In genomic region chr10:111528283-111528682, GRCm38 (mm10) we compare ENCODE assay signal across 22 mouse cellular contexts. TPM values are rescaled to one million over a fixed set of nuclear protein-coding genes. Genes with fewer than 3 reads are reported as not detected.
A peak's percentile ranks its signal among the peaks of the same experiment; 100 is the strongest.
DNase-seq lines count a peak whose midpoint lies in the region; ATAC-seq and TF ChIP-seq lines count a peak whose summit lies in the region.
"Had no signal": no experiment of that assay in that cellular context is flagged by ENCODE, and none has a peak within 500 bp of the region (broad histone marks: within the 10 kb centered on the region; RNA-seq: fewer than 3 reads in every experiment).

No protein-coding gene starts in this region.

- peaks cover 5% of the 10 kb centered on the region for H3K4me1 ChIP-seq in kidney, embryonic 14.5 days (ENCODE audit: control insufficient read depth, insufficient read depth, low read length)
- peaks cover 1% of the 10 kb centered on the region; the same call in 1 of the 2 replicates for H3K4me1 ChIP-seq in bone marrow, adult 2 months (ENCODE audit: control insufficient read depth, insufficient read depth, low read length)

- ATAC-seq in kidney, embryonic 14.5 days (ENCODE audit: low FRiP score, low TSS enrichment): peak; percentile 33; the same call in 1 of the 2 replicates
- peak; percentile 73 for ATAC-seq in megakaryocyte progenitor cell, adult 5-6 weeks (replicated peaks; ENCODE audit: poor library complexity)
- ATAC-seq: liver, postnatal 0 days; lung, postnatal 0 days; midbrain, embryonic 13.5 days had no signal

- no peak overlapping the region for H3K9ac ChIP-seq in kidney, embryonic 14.5 days (ENCODE audit: low read depth, low read length)
- H3K9ac ChIP-seq: hindbrain, embryonic 14.5 days; liver, postnatal 0 days; midbrain, embryonic 13.5 days had no signal

- TF ChIP-seq POLR2A in bone marrow, adult 2 months (IDR thresholded peaks at IDR 0.05; ENCODE audit: borderline replicate concordance, control insufficient read depth, low read depth, low read length): no peak

- no peaks in the 10 kb centered on the region for H3K9me3 ChIP-seq in kidney, embryonic 14.5 days (ENCODE audit: control insufficient read depth, low read length)
- H3K9me3 ChIP-seq: midbrain, embryonic 13.5 days had no signal

- DNase-seq in kidney, postnatal 25 days: no peak
- peak; percentile 36 for DNase-seq in A20 (ENCODE audit: low read depth, low spot score)
- DNase-seq in adrenal gland, adult 8-10 months: no peak
- no peak for DNase-seq in thymus, postnatal 36 days
- DNase-seq in c-Kit-positive CD71-positive TER-119-positive erythroid progenitor cells, embryonic 14.5 days (ENCODE audit: low spot score): no peak
- DNase-seq: adrenal gland, postnatal 25 days; B cell, adult 2 months; cerebellum, adult 11 months; cerebellum, postnatal 14 days; gastrocnemius, postnatal 25 days; heart, adult 2 months; kidney, adult 11 months; liver, postnatal 0 days; thymus, postnatal 4 days had no signal

- WGBS in kidney, embryonic 14.5 days: 32% methylated on average over 4 of the region's 4 CpGs
- WGBS in bone marrow, adult 2 months: 31% methylated on average over 4 of the region's 4 CpGs

- no peaks in the 10 kb centered on the region for H3K36me3 ChIP-seq in kidney, embryonic 14.5 days (ENCODE audit: control insufficient read depth, insufficient read depth, low read length)
- H3K36me3 ChIP-seq: midbrain, embryonic 13.5 days had no signal

- H3K27ac ChIP-seq in kidney, embryonic 14.5 days (ENCODE audit: low read depth, low read length): no peak overlapping the region
- H3K27ac ChIP-seq in bone marrow, adult 2 months (ENCODE audit: control insufficient read depth, insufficient read depth, low read depth, low read length, poor library complexity): peak overlapping the region; percentile 36; the same call in 1 of the 2 replicates
- H3K27ac ChIP-seq: heart, adult 2 months; hindbrain, embryonic 14.5 days; macrophage; midbrain, embryonic 13.5 days had no signal

- no peak overlapping the region for H3K4me3 ChIP-seq in kidney, embryonic 14.5 days (ENCODE audit: low read length)
- H3K4me3 ChIP-seq in bone marrow, adult 2 months (replicated peaks; ENCODE audit: control insufficient read depth, low read depth, low read length): no peak overlapping the region
- H3K4me3 ChIP-seq: heart, adult 2 months; midbrain, embryonic 13.5 days had no signal

- H3K4me2 ChIP-seq in kidney, embryonic 14.5 days (replicated peaks; ENCODE audit: low read depth, low read length): no peak overlapping the region; the same call in 1 of the 2 replicates
- H3K4me2 ChIP-seq: hindbrain, embryonic 14.5 days; liver, embryonic 11.5 days; midbrain, embryonic 13.5 days had no signal

- no peak for TF ChIP-seq CTCF in bone marrow, adult 2 months (IDR thresholded peaks at IDR 0.05; ENCODE audit: control insufficient read depth, insufficient read depth, low read length)

- H3K27me3 ChIP-seq in kidney, embryonic 14.5 days (ENCODE audit: control insufficient read depth, insufficient read depth, low read length): no peaks in the 10 kb centered on the region
- H3K27me3 ChIP-seq: midbrain, embryonic 13.5 days had no signal

RNA-seq across cellular contexts. Expression of gene Phlda1, which starts 22.2 kb away (rescaled TPM):
- polyA plus RNA-seq in kidney, embryonic 14.5 days (2014; fragmentation: Nextera tagmentation; extraction: Ambion mirVana): 42.3 and 44.6 TPM in 2 replicates
- 4.3 and 14.9 TPM in 2 replicates for polyA plus RNA-seq in bone marrow, adult 2 months (2011; ENCODE audit: insufficient read depth, insufficient read length, low replicate concordance, missing spikeins)
- 2.1 and 3.7 TPM in 2 replicates for total RNA-seq in megakaryocyte progenitor cell, adult 5-6 weeks (2015)
- 0.10 and 0.33 TPM in 2 replicates for total RNA-seq in megakaryocyte progenitor cell, adult 5-6 weeks (2017)
- total RNA-seq in adrenal gland, adult 8-10 months (2022): 100 to 1,000 TPM in 1 of 4 experiments, 10 to 100 TPM in 3; 57.2 to 195 (median 76.9) TPM

RNA-seq across cellular contexts. Expression of gene Nap1l1, which starts 55.3 kb away (rescaled TPM):
- 315 and 346 TPM in 2 replicates for polyA plus RNA-seq in kidney, embryonic 14.5 days (2014; fragmentation: Nextera tagmentation; extraction: Ambion mirVana)
- polyA plus RNA-seq in bone marrow, adult 2 months (2011; ENCODE audit: insufficient read depth, insufficient read length, low replicate concordance, missing spikeins): 243 and 309 TPM in 2 replicates
- 651 and 679 TPM in 2 replicates for total RNA-seq in megakaryocyte progenitor cell, adult 5-6 weeks (2015)
- total RNA-seq in megakaryocyte progenitor cell, adult 5-6 weeks (2017): 565 and 710 TPM in 2 replicates
- total RNA-seq in adrenal gland, adult 8-10 months (2022): 100 to 1,000 TPM; 120 to 143 (median 133) TPM

Comparison
In these comparisons a context has a peak if more than half of its experiments do, and no peak if none do; other contexts are left out.
1. RNA of gene Phlda1, which starts 22.2 kb away (total RNA-seq): 57.2 to 195 TPM in adrenal gland, adult 8-10 months; 0.10 to 3.7 TPM in megakaryocyte progenitor cell, adult 5-6 weeks; every median in the first group is over 10 times any median in the second.